Mouse (Mus musculus): ENCODE results near the gene Ninl.
A peak's percentile ranks its signal among the peaks of the same experiment; 100 is the strongest.

The Ninl gene

GRCm38 (mm10) chr2:151039232-151039695 is at the start of gene Ninl, which contains the start of gene Nanp:
Gene Ninl, minus strand, starts transcription at chr2:151039382.
Gene Nanp, minus strand, starts transcription at chr2:151039398.
- DNase-seq (ENCODE audit: low spot score): peak; percentile 94

DNA sequence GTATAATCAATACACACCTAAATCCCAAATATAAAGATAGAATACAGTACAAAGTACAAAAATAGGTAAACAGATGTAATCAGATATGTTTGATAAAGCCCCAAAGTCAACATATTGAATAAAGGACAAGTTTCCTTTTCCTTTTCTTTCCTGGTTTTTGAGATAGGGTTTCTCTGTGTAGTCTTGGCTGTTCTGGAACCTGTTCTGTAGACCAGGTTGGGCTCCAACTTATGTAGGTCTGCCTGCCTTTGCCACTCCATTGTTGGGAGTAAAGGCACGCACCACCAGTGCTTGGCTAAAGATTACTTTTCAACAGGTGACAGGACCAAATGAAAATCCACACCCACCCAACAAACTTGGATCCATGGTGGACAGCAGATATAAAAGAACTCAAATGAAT is 17.5 kb upstream of the Ninl start:
- no peak for DNase-seq (ENCODE audit: low spot score)

- DNase-seq (ENCODE audit: low spot score): peak; percentile 63
Observed at GRCm38 (mm10) chr2:151040411-151040810, 1.2 kb upstream of the Ninl start.

- DNase-seq (ENCODE audit: low spot score): no peak
Observed at GRCm38 (mm10) chr2:151039726-151040125, 544 bp upstream of the Ninl start.

GRCm38 (mm10) chr2:151038811-151039222 is 365 bp downstream of the Ninl start:
- peak; percentile 57 for DNase-seq (ENCODE audit: low spot score)

DNA sequence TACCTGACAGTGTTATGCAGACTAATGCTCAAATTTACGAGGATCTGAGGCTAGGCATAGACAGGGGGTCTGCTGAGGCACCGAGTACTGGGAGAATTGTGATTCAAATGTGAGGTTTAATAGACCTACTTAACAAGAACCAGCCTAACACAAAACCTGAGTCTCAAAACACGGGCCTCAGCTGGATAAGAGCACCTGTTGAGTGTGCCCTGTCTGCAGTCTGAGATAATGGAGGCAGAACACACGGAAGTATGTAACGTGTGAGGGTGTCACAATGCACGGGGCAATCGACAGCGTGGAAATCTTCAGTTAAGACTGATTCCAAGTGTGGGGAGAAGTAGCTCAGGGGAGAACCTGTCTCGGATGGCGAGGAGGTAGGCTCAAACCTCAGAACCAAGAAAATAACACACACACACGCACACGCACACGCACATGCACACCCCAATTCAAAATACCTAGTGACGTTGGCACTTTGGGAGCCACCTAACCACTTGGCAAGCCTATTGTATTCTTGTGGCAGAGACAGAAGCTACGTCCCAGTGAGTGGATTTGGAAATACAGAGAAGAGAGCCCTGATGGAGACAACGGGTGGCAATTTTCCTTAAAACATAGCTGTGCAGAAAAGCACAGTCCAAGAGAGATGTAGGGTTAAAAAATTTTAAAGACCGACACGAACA is 1.2 kb downstream of the Ninl start:
- DNase-seq (ENCODE audit: low spot score): peak; percentile 11

GRCm38 (mm10) chr2:151037292-151037691 is 1.9 kb downstream of the Ninl start:
- DNase-seq (ENCODE audit: low spot score): no peak

- DNase-seq (ENCODE audit: low spot score): no peak
Observed at GRCm38 (mm10) chr2:151036721-151037120, 2.5 kb downstream of the Ninl start.

- DNase-seq (ENCODE audit: low spot score): no peak
Observed at GRCm38 (mm10) chr2:151034435-151034834, 4.7 kb downstream of the Ninl start.

DNA sequence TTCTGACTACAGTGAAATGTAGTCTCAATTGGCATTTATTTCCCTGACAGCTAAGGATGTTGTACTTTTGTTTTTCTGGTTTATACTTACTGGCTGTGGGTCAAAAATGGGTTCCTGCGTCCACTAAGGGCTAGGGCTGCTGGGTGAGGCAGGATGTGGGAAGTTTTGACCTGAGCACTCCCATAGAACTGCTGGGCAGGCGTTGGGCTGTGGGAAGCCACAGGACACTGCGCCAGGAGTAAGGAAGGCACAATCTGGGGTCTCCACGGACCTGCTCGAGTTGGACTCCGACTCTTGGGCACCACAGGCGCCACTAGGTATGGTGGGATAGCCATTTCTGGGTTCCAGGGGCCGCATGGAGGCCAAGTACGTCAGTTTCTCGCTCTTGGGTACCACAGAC is 18.0 kb downstream of the Ninl start:
- DNase-seq (ENCODE audit: low spot score): no peak

GRCm38 (mm10) chr2:151015316-151015715 is 23.9 kb downstream of the Ninl start:
- DNase-seq (ENCODE audit: low spot score): no peak

GRCm38 (mm10) chr2:151011273-151011672 is 27.9 kb downstream of the Ninl start:
- no peak for DNase-seq (ENCODE audit: low spot score)

DNA sequence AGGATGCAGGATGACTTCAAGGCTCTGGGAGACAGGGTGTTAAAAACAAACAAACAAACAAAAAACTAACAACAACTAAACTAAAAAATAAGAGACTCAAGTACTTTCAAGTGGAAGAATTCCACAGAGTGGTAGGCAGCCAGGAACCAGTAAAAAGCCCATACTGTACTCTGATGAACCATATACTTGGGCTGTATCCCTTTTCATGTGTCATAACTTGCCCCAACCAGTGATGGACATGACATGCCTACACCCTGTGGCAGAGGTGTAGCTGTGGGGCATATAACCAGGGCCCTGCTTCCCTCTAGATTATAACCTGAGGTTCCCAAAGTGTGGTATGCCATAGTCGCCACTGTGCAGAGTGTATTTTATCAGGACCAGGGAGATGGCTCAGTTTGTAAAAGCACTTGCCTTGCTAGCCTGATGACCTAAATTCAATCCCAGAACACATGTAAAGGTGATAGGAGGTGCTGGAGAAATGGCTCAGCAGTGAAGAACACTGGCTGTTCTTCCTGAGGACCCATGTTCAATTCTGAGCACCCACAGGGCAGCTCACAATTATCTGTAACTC is 29.6 kb downstream of the Ninl start:
- no peak for DNase-seq (ENCODE audit: low spot score)

GRCm38 (mm10) chr2:151008939-151009509 is 30.2 kb downstream of the Ninl start:
- DNase-seq (ENCODE audit: low spot score): peak; percentile 81

DNA sequence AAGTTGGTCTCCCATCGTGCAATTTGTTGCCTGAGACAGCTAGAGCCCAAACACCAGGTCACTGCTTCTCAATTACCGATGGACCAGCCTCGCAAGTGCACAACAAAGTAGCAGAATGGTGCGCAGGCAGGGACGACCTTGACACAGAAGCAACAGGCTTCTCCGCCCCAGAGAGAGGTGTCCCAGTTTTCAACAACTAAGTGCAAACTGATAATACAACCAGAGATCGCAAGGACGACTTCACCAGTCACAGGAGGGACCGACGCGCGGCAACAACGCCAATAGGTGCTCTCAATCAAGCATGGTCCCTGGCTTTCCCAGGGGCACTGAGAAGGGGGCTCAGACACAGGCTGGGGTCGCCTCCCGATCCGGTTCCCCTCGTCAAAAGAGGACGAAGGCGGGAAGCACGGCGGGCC is 30.7 kb downstream of the Ninl start:
- DNase-seq (ENCODE audit: low spot score): peak; percentile 20

- DNase-seq (ENCODE audit: low spot score): no peak
Observed at GRCm38 (mm10) chr2:151008006-151008405, 31.2 kb downstream of the Ninl start.

DNA sequence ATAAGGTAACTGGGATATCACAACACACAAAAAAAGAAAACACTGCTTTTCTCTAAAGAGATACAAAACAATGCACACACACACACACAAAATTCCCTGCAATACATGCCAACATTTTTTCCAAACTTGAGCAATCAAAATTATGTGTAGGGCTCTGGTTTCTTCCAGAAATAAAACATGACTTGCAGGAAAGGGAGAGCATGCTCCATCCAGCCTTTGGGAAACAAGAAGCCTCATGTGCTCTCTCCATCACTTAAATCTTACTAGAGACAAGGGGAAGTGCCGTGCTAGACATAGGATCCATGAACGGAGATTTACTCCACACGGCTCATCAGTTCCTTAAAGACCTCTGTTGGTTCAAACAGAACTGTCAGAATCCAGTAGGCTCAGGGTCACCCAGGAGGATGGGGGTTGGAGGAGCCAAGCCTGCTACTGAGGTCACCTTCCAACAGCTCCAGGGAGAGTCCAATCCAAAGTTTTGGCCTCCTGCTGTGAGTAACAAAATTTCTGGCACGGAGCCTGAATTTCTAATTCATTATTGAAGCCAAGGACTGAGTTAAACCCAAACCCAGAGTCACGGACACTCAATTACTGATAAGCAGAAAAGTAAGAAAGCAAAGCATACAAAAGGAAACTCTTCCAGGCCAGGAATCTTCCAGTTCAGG is 32.8 kb downstream of the Ninl start:
- peak; percentile 68 for DNase-seq (ENCODE audit: low spot score)

DNA sequence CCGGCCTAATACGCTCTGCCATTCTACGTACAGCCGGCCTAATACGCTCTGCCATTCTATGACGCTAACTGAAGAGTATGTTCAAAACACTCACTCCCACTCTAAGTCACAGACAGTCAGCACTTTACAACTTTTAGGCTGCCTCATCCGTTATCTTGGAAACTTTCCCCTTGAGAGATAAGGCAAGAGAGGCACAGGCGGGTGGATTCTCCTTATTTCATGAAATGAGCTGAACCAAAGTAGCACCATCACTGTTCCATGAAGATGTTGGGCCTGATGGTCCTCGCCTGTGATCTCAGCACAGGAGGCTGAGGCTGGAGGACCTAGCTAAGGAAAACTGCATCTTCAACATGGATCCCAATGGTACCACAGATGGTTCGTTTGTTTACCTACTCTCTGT is 34.8 kb downstream of the Ninl start:
- no peak for DNase-seq (ENCODE audit: low spot score)

- DNase-seq (ENCODE audit: low spot score): peak; percentile 17
Observed at GRCm38 (mm10) chr2:151003796-151004195, 35.4 kb downstream of the Ninl start.

- DNase-seq (ENCODE audit: low spot score): no peak
Observed at GRCm38 (mm10) chr2:151001619-151002175, 37.5 kb downstream of the Ninl start.

- DNase-seq (ENCODE audit: low spot score): peak; percentile 84
Observed at GRCm38 (mm10) chr2:151000402-151001178, 38.6 kb downstream of the Ninl start.

DNA sequence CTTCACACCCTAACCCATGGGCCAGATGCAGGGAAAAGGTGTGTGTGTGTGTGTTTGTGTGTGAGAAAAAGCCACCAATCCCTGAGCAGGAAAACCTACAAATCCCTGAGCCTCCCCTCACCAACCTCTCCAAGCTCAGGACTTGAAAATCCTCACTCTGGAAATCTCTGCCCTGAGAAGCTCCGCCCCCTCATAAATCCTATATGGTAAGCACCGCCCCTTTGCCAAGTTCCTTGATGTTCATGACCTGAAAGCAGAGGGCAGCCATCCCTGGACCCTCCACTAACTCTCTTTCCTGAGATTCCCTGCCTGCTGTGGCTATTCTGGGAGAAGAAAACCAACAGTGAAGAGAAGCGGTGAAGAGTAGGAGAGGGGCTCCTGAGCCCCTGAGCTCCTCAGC is 40.2 kb downstream of the Ninl start:
- no peak for DNase-seq (ENCODE audit: low spot score)
